Mouse (Mus musculus) heart, postnatal 0 days (tissue): ENCODE measurements around the gene Fmod.

Source experiments
- CTCF ChIP-seq: IDR thresholded peaks from 2 replicates; pipeline ENCODE4 v1.5.1; 2016; ENCODE audit warnings: antibody characterized with exemption, control low read depth, low read depth
- EP300 ChIP-seq: IDR thresholded peaks from 2 replicates; pipeline ENCODE4 v1.6.1; 2016; ENCODE audit warnings: antibody characterized with exemption, low read depth

GRCm38 (mm10) chr1:133991277-133991676 lies 45.8 kb upstream of the Fmod start:
- TF ChIP-seq CTCF, result no peak
- TF ChIP-seq EP300, result no peak
